Comparison of ENCODE assay signal across 16 mouse cellular contexts in the genomic region with DNA sequence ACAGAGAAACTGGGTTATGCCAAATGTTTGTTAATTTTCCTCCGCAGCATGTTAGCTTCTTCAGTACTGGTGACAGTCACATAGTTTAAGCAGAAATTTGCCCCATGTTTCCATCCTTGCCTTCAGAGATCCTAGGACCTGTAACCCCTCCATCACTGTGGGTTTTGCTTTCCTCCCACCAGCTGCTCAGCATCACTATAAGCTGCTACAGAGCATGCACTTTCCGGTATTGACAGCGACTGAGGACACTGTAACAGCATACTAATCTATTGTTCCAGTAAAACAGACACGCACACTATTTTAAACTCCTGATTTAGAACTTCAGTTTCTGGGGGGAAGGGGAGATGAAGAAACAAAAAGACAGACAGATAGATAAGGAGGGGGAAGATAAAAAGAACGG.
DNase-seq lines count a peak whose midpoint lies in the region; ATAC-seq and TF ChIP-seq lines count a peak whose summit lies in the region.
"Had no signal": no experiment of that assay in that cellular context is flagged by ENCODE, and none has a peak within 500 bp of the region (broad histone marks: within the 10 kb centered on the region; RNA-seq: fewer than 3 reads in every experiment).

No protein-coding gene starts in this region.

- H3K36me3 ChIP-seq in forebrain, embryonic 13.5 days (ENCODE audit: poor library complexity, severe bottlenecking) = no peaks in the 10 kb centered on the region
- H3K36me3 ChIP-seq in forebrain, embryonic 10.5 days (replicated peaks) = no peaks in the 10 kb centered on the region
- H3K36me3 ChIP-seq in hindbrain, embryonic 11.5 days (ENCODE audit: control insufficient read depth, insufficient read depth, low read length) = no peaks in the 10 kb centered on the region
- H3K36me3 ChIP-seq in hindbrain, embryonic 16.5 days (ENCODE audit: control insufficient read depth, insufficient read depth, low read length) = no peaks in the 10 kb centered on the region
- H3K36me3 ChIP-seq in forebrain, postnatal 0 days (ENCODE audit: insufficient read depth) = no peaks in the 10 kb centered on the region
- H3K36me3 ChIP-seq in midbrain, embryonic 14.5 days (ENCODE audit: control insufficient read depth, insufficient read depth, low read length) = no peaks in the 10 kb centered on the region

- WGBS in forebrain, embryonic 13.5 days = 51% methylated on average over 5 of the region's 5 CpGs
- 89% methylated on average over 5 of the region's 5 CpGs for WGBS in forebrain, embryonic 10.5 days
- WGBS in hindbrain, embryonic 11.5 days = 71% methylated on average over 5 of the region's 5 CpGs
- 45% methylated on average over 5 of the region's 5 CpGs for WGBS in hindbrain, embryonic 16.5 days
- 36% methylated on average over 5 of the region's 5 CpGs for WGBS in forebrain, postnatal 0 days
- WGBS in midbrain, embryonic 14.5 days = 39% methylated on average over 5 of the region's 5 CpGs

- ATAC-seq in forebrain, embryonic 13.5 days = 0 out of 2 replicates have a peak, but pooled peaks have one; percentile 45
- ATAC-seq in hindbrain, embryonic 11.5 days (ENCODE audit: low FRiP score) = no peak
- ATAC-seq in hindbrain, embryonic 16.5 days = no peak; the same call in 1 of the 2 replicates
- ATAC-seq in forebrain, postnatal 0 days = peak; percentile 40
- peak; percentile 59; the same call in 1 of the 2 replicates for ATAC-seq in midbrain, embryonic 14.5 days (ENCODE audit: low FRiP score, low TSS enrichment)
- ATAC-seq: intestine, postnatal 0 days had no signal

- H3K4me2 ChIP-seq in forebrain, embryonic 13.5 days = no peak overlapping the region
- no peak overlapping the region for H3K4me2 ChIP-seq in hindbrain, embryonic 11.5 days (replicated peaks; ENCODE audit: low read depth, low read length)
- H3K4me2 ChIP-seq in hindbrain, embryonic 16.5 days (ENCODE audit: low read length) = no peak overlapping the region
- H3K4me2 ChIP-seq in forebrain, postnatal 0 days (ENCODE audit: low read depth) = peak overlapping the region; percentile 13; the same call in 1 of the 2 replicates
- H3K4me2 ChIP-seq in midbrain, embryonic 14.5 days (ENCODE audit: low read length) = peak overlapping the region; percentile 43

- peak overlapping the region; percentile 4; the same call in 1 of the 2 replicates for H3K27ac ChIP-seq in forebrain, embryonic 13.5 days
- H3K27ac ChIP-seq in forebrain, embryonic 10.5 days = no peak overlapping the region
- H3K27ac ChIP-seq in hindbrain, embryonic 11.5 days (ENCODE audit: low read depth, low read length) = peak overlapping the region; percentile 19
- no peak overlapping the region for H3K27ac ChIP-seq in hindbrain, embryonic 16.5 days (ENCODE audit: low read depth, low read length)
- no peak overlapping the region; the same call in 1 of the 2 replicates for H3K27ac ChIP-seq in forebrain, postnatal 0 days (ENCODE audit: low read depth, low read length)
- peak overlapping the region; percentile 66 for H3K27ac ChIP-seq in midbrain, embryonic 14.5 days (replicated peaks; ENCODE audit: low read depth, low read length)

- no peaks in the 10 kb centered on the region for H3K27me3 ChIP-seq in forebrain, embryonic 13.5 days
- H3K27me3 ChIP-seq in forebrain, embryonic 10.5 days (ENCODE audit: poor library complexity, severe bottlenecking) = no peaks in the 10 kb centered on the region
- no peaks in the 10 kb centered on the region for H3K27me3 ChIP-seq in hindbrain, embryonic 11.5 days (ENCODE audit: control insufficient read depth, insufficient read depth, low read length)
- no peaks in the 10 kb centered on the region for H3K27me3 ChIP-seq in hindbrain, embryonic 16.5 days (replicated peaks; ENCODE audit: control insufficient read depth, insufficient read depth, low read length)
- H3K27me3 ChIP-seq in forebrain, postnatal 0 days (ENCODE audit: insufficient read depth, low read length) = no peaks in the 10 kb centered on the region
- H3K27me3 ChIP-seq in midbrain, embryonic 14.5 days (ENCODE audit: control insufficient read depth, insufficient read depth, low read length) = no peaks in the 10 kb centered on the region

- H3K4me3 ChIP-seq in forebrain, embryonic 13.5 days = no peak overlapping the region
- H3K4me3 ChIP-seq in forebrain, embryonic 10.5 days = no peak overlapping the region
- no peak overlapping the region for H3K4me3 ChIP-seq in hindbrain, embryonic 11.5 days (ENCODE audit: low read depth, low read length)
- H3K4me3 ChIP-seq in hindbrain, embryonic 16.5 days (ENCODE audit: low read length) = no peak overlapping the region
- no peak overlapping the region for H3K4me3 ChIP-seq in forebrain, postnatal 0 days (ENCODE audit: low read depth, low read length)
- no peak overlapping the region for H3K4me3 ChIP-seq in midbrain, embryonic 14.5 days (replicated peaks; ENCODE audit: low read depth, low read length)
- H3K4me3 ChIP-seq: myocyte had no signal

- H3K4me1 ChIP-seq in forebrain, embryonic 13.5 days = peaks cover 20% of the 10 kb centered on the region; the same call in 1 of the 2 replicates
- peaks cover 18% of the 10 kb centered on the region for H3K4me1 ChIP-seq in forebrain, embryonic 10.5 days
- no peaks in the 10 kb centered on the region for H3K4me1 ChIP-seq in hindbrain, embryonic 11.5 days (replicated peaks; ENCODE audit: control insufficient read depth, insufficient read depth, low read length)
- H3K4me1 ChIP-seq in hindbrain, embryonic 16.5 days (ENCODE audit: control insufficient read depth, insufficient read depth, low read depth, low read length) = peaks cover 5% of the 10 kb centered on the region
- peaks cover 13% of the 10 kb centered on the region; the same call in 1 of the 2 replicates for H3K4me1 ChIP-seq in forebrain, postnatal 0 days (ENCODE audit: insufficient read depth)
- peaks cover 19% of the 10 kb centered on the region for H3K4me1 ChIP-seq in midbrain, embryonic 14.5 days (ENCODE audit: control insufficient read depth, insufficient read depth, low read length)

- no peak for DNase-seq in forebrain, embryonic 10.5 days (ENCODE audit: extremely low spot score, low spot score)
- DNase-seq in hindbrain, embryonic 11.5 days (ENCODE audit: low spot score) = no peak
- no peak for DNase-seq in forebrain, postnatal 0 days
- DNase-seq in midbrain, embryonic 14.5 days = peak; percentile 55
- DNase-seq in kidney, adult 11 months = no peak
- DNase-seq in adrenal gland, adult 18-20 months (ENCODE audit: low spot score in 2 of 2) = no peak
- DNase-seq: cerebellum, adult 11-12 months; gastrocnemius, postnatal 36 days; kidney, postnatal 25 days; lung, adult 2 months; right cerebral cortex, postnatal 14 days; thymus, postnatal 36 days had no signal

- no peak for TF ChIP-seq CTCF in forebrain, postnatal 0 days (IDR thresholded peaks at IDR 0.05; ENCODE audit: low read depth)

- H3K9ac ChIP-seq in forebrain, embryonic 13.5 days = no peak overlapping the region
- no peak overlapping the region for H3K9ac ChIP-seq in hindbrain, embryonic 11.5 days (ENCODE audit: low read depth, low read length)
- H3K9ac ChIP-seq in hindbrain, embryonic 16.5 days (ENCODE audit: low read depth, low read length) = no peak overlapping the region
- no peak overlapping the region for H3K9ac ChIP-seq in forebrain, postnatal 0 days
- no peak overlapping the region for H3K9ac ChIP-seq in midbrain, embryonic 14.5 days (replicated peaks; ENCODE audit: low read length)

- H3K9me3 ChIP-seq in forebrain, embryonic 13.5 days (replicated peaks) = no peaks in the 10 kb centered on the region
- no peaks in the 10 kb centered on the region for H3K9me3 ChIP-seq in forebrain, embryonic 10.5 days
- no peaks in the 10 kb centered on the region for H3K9me3 ChIP-seq in hindbrain, embryonic 11.5 days (ENCODE audit: control insufficient read depth, low read length)
- H3K9me3 ChIP-seq in hindbrain, embryonic 16.5 days (ENCODE audit: control insufficient read depth, low read length) = no peaks in the 10 kb centered on the region
- no peaks in the 10 kb centered on the region for H3K9me3 ChIP-seq in forebrain, postnatal 0 days (ENCODE audit: low read length)
- H3K9me3 ChIP-seq in midbrain, embryonic 14.5 days (ENCODE audit: control insufficient read depth, low read length) = no peaks in the 10 kb centered on the region

Comparison
In these comparisons a context has a peak if more than half of its experiments do, and no peak if none do; other contexts are left out.
1. H3K27ac ChIP-seq: peak in forebrain, embryonic 13.5 days (single experiment), hindbrain, embryonic 11.5 days (single experiment) and midbrain, embryonic 14.5 days (single experiment); none in forebrain, embryonic 10.5 days (single experiment), hindbrain, embryonic 16.5 days (single experiment) and forebrain, postnatal 0 days (single experiment).
2. H3K4me2 ChIP-seq: peak in forebrain, postnatal 0 days (single experiment) and midbrain, embryonic 14.5 days (single experiment); none in forebrain, embryonic 13.5 days (single experiment), hindbrain, embryonic 11.5 days (single experiment) and hindbrain, embryonic 16.5 days (single experiment).
3. ATAC-seq: peak in forebrain, embryonic 13.5 days (single experiment), forebrain, postnatal 0 days (single experiment) and midbrain, embryonic 14.5 days (single experiment); none in hindbrain, embryonic 11.5 days (single experiment) and hindbrain, embryonic 16.5 days (single experiment).